Mouse (Mus musculus): ENCODE results near the gene Gpr142.
A peak's percentile ranks its signal among the peaks of the same experiment; 100 is the strongest.

Gene Gpr142

GRCm38 (mm10) chr11:114798624-114799023, at the start of gene Gpr142:
Gpr142 (plus strand) TSS chr11:114798924.
- DNase-seq (ENCODE audit: low spot score in 2 of 2): no peak

GRCm38 (mm10) chr11:114764820-114765818, 33.6 kb upstream of the Gpr142 start, which contains the start of gene Kif19a:
Kif19a (plus strand) TSS chr11:114765388.
- DNase-seq (ENCODE audit: low spot score in 2 of 2): peak in 1 of 2 experiments; percentile 26

GRCm38 (mm10) chr11:114769911-114770310, 28.8 kb upstream of the Gpr142 start:
- DNase-seq (ENCODE audit: low spot score in 2 of 2): no peak

GRCm38 (mm10) chr11:114771896-114772295, 26.8 kb upstream of the Gpr142 start:
- no peak for DNase-seq (ENCODE audit: low spot score in 2 of 2)

- no peak for DNase-seq (ENCODE audit: low spot score in 2 of 2)
These were observed 18.6 kb upstream of the Gpr142 start for GRCm38 (mm10) chr11:114780076-114780475.

GRCm38 (mm10) chr11:114785892-114786291, 12.8 kb upstream of the Gpr142 start:
- DNase-seq (ENCODE audit: low spot score in 2 of 2): no peak

GRCm38 (mm10) chr11:114786326-114786725, 12.4 kb upstream of the Gpr142 start:
- DNase-seq (ENCODE audit: low spot score in 2 of 2): peak; percentile 66 to 72

GRCm38 (mm10) chr11:114787611-114788010, 11.1 kb upstream of the Gpr142 start:
- no peak for DNase-seq (ENCODE audit: low spot score in 2 of 2)

- peak; percentile 78 to 79 for DNase-seq (ENCODE audit: low spot score in 2 of 2)
These were observed 9.5 kb upstream of the Gpr142 start for GRCm38 (mm10) chr11:114789061-114789714.

- DNase-seq (ENCODE audit: low spot score in 2 of 2): no peak
These were observed 9.0 kb upstream of the Gpr142 start for GRCm38 (mm10) chr11:114789716-114790115.

GRCm38 (mm10) chr11:114790171-114790570, 8.6 kb upstream of the Gpr142 start:
- DNase-seq (ENCODE audit: low spot score in 2 of 2): no peak

- no peak for DNase-seq (ENCODE audit: low spot score in 2 of 2)
These were observed 7.9 kb upstream of the Gpr142 start for GRCm38 (mm10) chr11:114790841-114791240.

GRCm38 (mm10) chr11:114791351-114791889, 7.3 kb upstream of the Gpr142 start:
- peak; percentile 44 for DNase-seq (ENCODE audit: low spot score in 2 of 2)

- DNase-seq (ENCODE audit: low spot score in 2 of 2): peak; percentile 53
These were observed 6.8 kb upstream of the Gpr142 start for GRCm38 (mm10) chr11:114791891-114792411.

- no peak for DNase-seq (ENCODE audit: low spot score in 2 of 2)
These were observed 5.7 kb upstream of the Gpr142 start for GRCm38 (mm10) chr11:114792931-114793494.

- no peak for DNase-seq (ENCODE audit: low spot score in 2 of 2)
These were observed 4.7 kb upstream of the Gpr142 start for GRCm38 (mm10) chr11:114793868-114794545.

- DNase-seq (ENCODE audit: low spot score in 2 of 2): no peak
These were observed 4.0 kb upstream of the Gpr142 start for GRCm38 (mm10) chr11:114794691-114795090.

- peak; percentile 93 to 94 for DNase-seq (ENCODE audit: low spot score in 2 of 2)
These were observed 3.4 kb upstream of the Gpr142 start for GRCm38 (mm10) chr11:114795231-114795746.

- DNase-seq (ENCODE audit: low spot score in 2 of 2): peak; percentile 41 to 52
These were observed 2.8 kb upstream of the Gpr142 start, which contains the start of gene Btbd17 for GRCm38 (mm10) chr11:114795848-114796322. Btbd17 (minus strand) TSS chr11:114795945.

- no peak for DNase-seq (ENCODE audit: low spot score in 2 of 2)
These were observed 1.5 kb upstream of the Gpr142 start for GRCm38 (mm10) chr11:114797176-114797575.

- no peak for DNase-seq (ENCODE audit: low spot score in 2 of 2)
These were observed 743 bp upstream of the Gpr142 start for GRCm38 (mm10) chr11:114797981-114798380.

Measured in right cerebral cortex, adult 2 months (tissue).